Mouse (Mus musculus) lung, adult 2 months (tissue): ENCODE data around the gene Rassf1.
A peak's percentile ranks its signal among the peaks of the same experiment; 100 is the strongest.

Experiments used
- CTCF ChIP-seq: fragments of 200-500 bp; IDR thresholded peaks from 2 replicates; pipeline ENCODE4 v1.5.1; 2011; ENCODE audit warnings: mild to moderate bottlenecking, low read length, control low read depth; ENCODE audit not compliant: insufficient read depth
- POLR2A ChIP-seq: fragments of 200-500 bp; IDR thresholded peaks from 2 replicates; pipeline ENCODE4 v1.6.1; 2011; ENCODE audit warnings: low read depth, mild to moderate bottlenecking, control low read depth, low read length, borderline replicate concordance; ENCODE audit errors: extremely low read depth

- no peak for TF ChIP-seq CTCF
- TF ChIP-seq POLR2A, result peak; percentile 91; the same call in 1 of the 2 replicates
These were observed 17.5 kb upstream of the Rassf1 start, which contains the start of gene Tmem115 for GRCm38 (mm10) chr9:107533791-107534407.
